Mouse (Mus musculus) brown adipose tissue, adult 24 weeks (tissue): ENCODE measurements around the gene Pard6a. TPM values are rescaled to one million over a fixed set of nuclear protein-coding genes. Genes with fewer than 3 reads are reported as not detected.

ENCODE experiments used
- polyA plus RNA-seq: library from polyadenylated mRNA; stranded (reverse); fragments of >200 nt; gene quantifications from 2 replicates; pipeline ENCODE4 v1.2.4, GENCODE M21; 2012; ENCODE audit not compliant: missing spikeins, insufficient read depth, insufficient read length

Gene Pard6a
- polyA plus RNA-seq, 1 experiment = 10.2 TPM

Other genes with a start within 250 kb of the Pard6a start
- 29.6 and 45.2 TPM in 2 replicates for gene Tppp3, start 229.6 kb upstream of the Pard6a start, polyA plus RNA-seq
- gene Zdhhc1, start 204.2 kb upstream of the Pard6a start, polyA plus RNA-seq = 8.7 and 10.2 TPM in 2 replicates
- gene Hsd11b2, start 182.4 kb upstream of the Pard6a start, polyA plus RNA-seq = not detected in 2 replicates
- gene Atp6v0d1, start 135.1 kb upstream of the Pard6a start, polyA plus RNA-seq = 52.7 and 65.1 TPM in 2 replicates
- 13.4 and 14.4 TPM in 2 replicates for gene Ripor1, start 95.9 kb upstream of the Pard6a start, polyA plus RNA-seq
- 18.5 and 22.9 TPM in 2 replicates for gene Ctcf, start 64.6 kb upstream of the Pard6a start, polyA plus RNA-seq
- not detected in 2 replicates for gene Agrp, start 63.8 kb upstream of the Pard6a start, polyA plus RNA-seq
- gene Carmil2, start 14.9 kb upstream of the Pard6a start, polyA plus RNA-seq = not detected in 2 replicates
- gene Acd, start within 50 bp of the Pard6a start, polyA plus RNA-seq = 12.3 and 15.9 TPM in 2 replicates
- gene 4933405L10Rik, start 6.5 kb downstream of the Pard6a start, polyA plus RNA-seq = 0.87 TPM in 1 of 2 replicates, not detected in the other
- gene Enkd1, start 7.1 kb downstream of the Pard6a start, polyA plus RNA-seq = 0.52 TPM in 1 of 2 replicates, not detected in the other
- 4.0 and 4.1 TPM in 2 replicates for gene Gfod2, start 57.5 kb downstream of the Pard6a start, polyA plus RNA-seq
- 7.5 and 7.6 TPM in 2 replicates for gene Ranbp10, start 126.2 kb downstream of the Pard6a start, polyA plus RNA-seq
- gene Tsnaxip1, start 126.6 kb downstream of the Pard6a start, polyA plus RNA-seq = not detected in 2 replicates
- gene Cenpt, start 152.1 kb downstream of the Pard6a start, polyA plus RNA-seq = 1.4 and 3.5 TPM in 2 replicates
- gene Thap11, start 154.0 kb downstream of the Pard6a start, polyA plus RNA-seq = 9.3 and 15.4 TPM in 2 replicates
- 5.0 TPM in 1 of 2 replicates, not detected in the other for gene Nutf2, start 159.4 kb downstream of the Pard6a start, polyA plus RNA-seq
- 6.2 and 8.6 TPM in 2 replicates for gene Edc4, start 179.7 kb downstream of the Pard6a start, polyA plus RNA-seq
- not detected in 2 replicates for gene Nrn1l, start 192.4 kb downstream of the Pard6a start, polyA plus RNA-seq
- gene Pskh1, start 199.3 kb downstream of the Pard6a start, polyA plus RNA-seq = 15.8 and 18.0 TPM in 2 replicates
- gene Ctrl, start 232.7 kb downstream of the Pard6a start, polyA plus RNA-seq = not detected in 2 replicates
- 50.1 and 59.6 TPM in 2 replicates for gene Psmb10, start 237.3 kb downstream of the Pard6a start, polyA plus RNA-seq
- gene Lcat, start 242.2 kb downstream of the Pard6a start, polyA plus RNA-seq = not detected in 2 replicates